Mouse (Mus musculus): ENCODE results near the gene Arhgap23.

- TF ChIP-seq CTCF (IDR thresholded peaks at IDR 0.05; ENCODE audit: low read depth) = peak; percentile 100
- peak; percentile 36; the same call in 1 of the 2 replicates for TF ChIP-seq EP300 (IDR thresholded peaks at IDR 0.05; ENCODE audit: low read depth)
Observed at GRCm38 (mm10) chr11:97432015-97432414, 16.7 kb downstream of the Arhgap23 start.
